Mouse (Mus musculus) heart, postnatal 0 days (tissue): Measurements from ENCODE around the gene Ppfia4.

Source experiments
- CTCF ChIP-seq: IDR thresholded peaks from 2 replicates; pipeline ENCODE4 v1.5.1; 2016; ENCODE audit warnings: antibody characterized with exemption, control low read depth, low read depth
- EP300 ChIP-seq: IDR thresholded peaks from 2 replicates; pipeline ENCODE4 v1.6.1; 2016; ENCODE audit warnings: antibody characterized with exemption, low read depth

- TF ChIP-seq CTCF (no peak), EP300 (no peak)
Measured at GRCm38 (mm10) chr1:134347791-134348190, 15.1 kb upstream of the Ppfia4 start.
